31 mouse cellular contexts compared by ENCODE assay signal in genomic region chr10:51584378-51584777, GRCm38 (mm10). TPM values are rescaled to one million over a fixed set of nuclear protein-coding genes. Genes with fewer than 3 reads are reported as not detected.
DNase-seq lines count a peak whose midpoint lies in the region; ATAC-seq and TF ChIP-seq lines count a peak whose summit lies in the region.
"Had no signal": no experiment of that assay in that cellular context is flagged by ENCODE, and none has a peak within 500 bp of the region (broad histone marks: within the 10 kb centered on the region; RNA-seq: fewer than 3 reads in every experiment).

No protein-coding gene starts in this region.

- no peak overlapping the region for H3K4me3 ChIP-seq in lung, postnatal 0 days (ENCODE audit: low read depth, low read length)
- no peak overlapping the region for H3K4me3 ChIP-seq in lung, adult 2 months (replicated peaks; ENCODE audit: extremely low read depth, low read depth, low read length)
- H3K4me3 ChIP-seq in bone marrow macrophage, adult 2 months (ENCODE audit: insufficient read depth, low read length): no peak overlapping the region
- H3K4me3 ChIP-seq: embryonic facial prominence, embryonic 12.5 days; embryonic facial prominence, embryonic 15.5 days; heart, embryonic 12.5 days; heart, embryonic 15.5 days; hindbrain, embryonic 12.5 days; hindbrain, embryonic 15.5 days had no signal

- intact Hi-C loops in heart, postnatal 36 days (cut with DNase I): no loop called here

- no peak overlapping the region for H3K9ac ChIP-seq in lung, postnatal 0 days (replicated peaks; ENCODE audit: low read depth)
- H3K9ac ChIP-seq: embryonic facial prominence, embryonic 12.5 days; embryonic facial prominence, embryonic 15.5 days; forebrain, postnatal 0 days; heart, embryonic 12.5 days; heart, embryonic 15.5 days; hindbrain, embryonic 12.5 days; hindbrain, embryonic 15.5 days had no signal

- TF ChIP-seq EP300 in lung, postnatal 0 days (IDR thresholded peaks at IDR 0.05): no peak

- no peaks in the 10 kb centered on the region for H3K27me3 ChIP-seq in lung, postnatal 0 days (replicated peaks; ENCODE audit: insufficient read depth, low read length)
- H3K27me3 ChIP-seq: embryonic facial prominence, embryonic 12.5 days; embryonic facial prominence, embryonic 15.5 days; heart, embryonic 12.5 days; hindbrain, embryonic 15.5 days had no signal

- TF ChIP-seq POLR2A in lung, adult 2 months (IDR thresholded peaks at IDR 0.05; ENCODE audit: borderline replicate concordance, extremely low read depth, low read depth, low read length): no peak
- no peak for TF ChIP-seq POLR2A in bone marrow macrophage, adult 2 months (IDR thresholded peaks at IDR 0.05; ENCODE audit: borderline replicate concordance, low read depth, low read length)

- TF ChIP-seq CTCF in lung, postnatal 0 days (IDR thresholded peaks at IDR 0.05): no peak
- no peak for TF ChIP-seq CTCF in lung, adult 2 months (IDR thresholded peaks at IDR 0.05; ENCODE audit: insufficient read depth, low read length)
- TF ChIP-seq CTCF in bone marrow macrophage, adult 2 months (IDR thresholded peaks at IDR 0.05; ENCODE audit: low read depth, low read length): no peak

- no peaks in the 10 kb centered on the region for H3K36me3 ChIP-seq in lung, postnatal 0 days (ENCODE audit: insufficient read depth, low read length)
- H3K36me3 ChIP-seq: embryonic facial prominence, embryonic 12.5 days; embryonic facial prominence, embryonic 15.5 days; heart, embryonic 12.5 days; heart, embryonic 15.5 days; hindbrain, embryonic 12.5 days; hindbrain, embryonic 15.5 days had no signal

- H3K9me3 ChIP-seq in lung, postnatal 0 days (ENCODE audit: low read length): no peaks in the 10 kb centered on the region
- H3K9me3 ChIP-seq: embryonic facial prominence, embryonic 12.5 days; embryonic facial prominence, embryonic 15.5 days; heart, embryonic 12.5 days; heart, embryonic 15.5 days; hindbrain, embryonic 12.5 days; hindbrain, embryonic 15.5 days had no signal

- no peaks in the 10 kb centered on the region for H3K4me1 ChIP-seq in lung, postnatal 0 days (ENCODE audit: insufficient read depth, low read depth, low read length)
- no peaks in the 10 kb centered on the region for H3K4me1 ChIP-seq in lung, adult 2 months (ENCODE audit: control insufficient read depth, insufficient read depth, low read length)
- H3K4me1 ChIP-seq in bone marrow macrophage, adult 2 months (ENCODE audit: control insufficient read depth, insufficient read depth, low read length): peaks cover 12% of the 10 kb centered on the region
- H3K4me1 ChIP-seq: embryonic facial prominence, embryonic 12.5 days; embryonic facial prominence, embryonic 15.5 days; heart, embryonic 12.5 days; heart, embryonic 15.5 days; hindbrain, embryonic 12.5 days; hindbrain, embryonic 15.5 days had no signal

- no peak overlapping the region for H3K27ac ChIP-seq in lung, postnatal 0 days (ENCODE audit: low read length)
- H3K27ac ChIP-seq in bone marrow macrophage, adult 2 months (ENCODE audit: insufficient read depth, low read depth, low read length): peak overlapping the region; percentile 23
- H3K27ac ChIP-seq: embryonic facial prominence, embryonic 12.5 days; embryonic facial prominence, embryonic 15.5 days; heart, embryonic 15.5 days; hindbrain, embryonic 12.5 days; hindbrain, embryonic 15.5 days had no signal

- peak; percentile 17 for DNase-seq in lung, postnatal 0 days (ENCODE audit: low spot score)
- no peak for DNase-seq in lung, adult 2 months
- DNase-seq in 416B (ENCODE audit: low read depth): peak; percentile 8
- DNase-seq in right cerebral cortex, postnatal 10 days (ENCODE audit: low spot score in 2 of 2): no peak
- no peak for DNase-seq in heart, postnatal 36 days
- DNase-seq: adrenal gland, postnatal 10 days; adrenal gland, postnatal 36 days; cerebellum, adult 11 months; cerebellum, adult 2 months; cerebellum, adult 9-11 months; cerebellum, postnatal 25 days; forebrain, postnatal 0 days; gastrocnemius, postnatal 25 days; heart, postnatal 10 days; heart, postnatal 4 days had no signal

- peak; percentile 41 for ATAC-seq in lung, postnatal 0 days
- ATAC-seq: activated CD4-positive, CD25-positive, alpha-beta regulatory T cell, adult 4 months; forebrain, embryonic 14.5 days; forebrain, postnatal 0 days had no signal

- WGBS in lung, postnatal 0 days: 17% methylated on average over 1 of the region's 1 CpGs
- 14% methylated on average over 1 of the region's 1 CpGs for WGBS in lung, adult 2 months

- no peak overlapping the region for H3K4me2 ChIP-seq in lung, postnatal 0 days (replicated peaks; ENCODE audit: low read depth, low read length)
- H3K4me2 ChIP-seq: embryonic facial prominence, embryonic 12.5 days; embryonic facial prominence, embryonic 15.5 days; heart, embryonic 12.5 days; heart, embryonic 15.5 days; hindbrain, embryonic 12.5 days; hindbrain, embryonic 15.5 days had no signal

RNA-seq across cellular contexts. Expression of gene Fam162b, which starts 5.9 kb away (rescaled TPM):
- 45.3 and 48.3 TPM in 2 replicates for polyA plus RNA-seq in lung, postnatal 0 days (2015; fragmentation: Nextera tagmentation; extraction: Ambion mirVana)
- 11.4 and 26.2 TPM in 2 replicates for polyA plus RNA-seq in lung, adult 2 months (2012; rRNA removed)
- not detected in 2 replicates for polyA plus RNA-seq in bone marrow macrophage, adult 2 months (2012; ENCODE audit: insufficient read depth, insufficient read length, missing spikeins)
- not detected for total RNA-seq in heart, postnatal 36 days (2021)
- total RNA-seq: adrenal gland, postnatal 36 days; common myeloid progenitor, adult 5-6 weeks; ES-E14; gastrocnemius, adult 8-10 months; gastrocnemius, postnatal 25 days; heart, adult 18-20 months; heart, postnatal 10 days; heart, postnatal 4 days had no signal
- polyA plus RNA-seq: activated CD4-positive, CD25-positive, alpha-beta regulatory T cell, adult 4 months; cerebellum, adult 2 months; frontal cortex, adult 2 months; gonadal fat pad, adult 2 months; heart, embryonic 12.5 days had no signal

RNA-seq across cellular contexts. Expression of gene Gprc6a, which starts 46.9 kb away (rescaled TPM):
- 2.0 and 2.2 TPM in 2 replicates for polyA plus RNA-seq in lung, postnatal 0 days (2015; fragmentation: Nextera tagmentation; extraction: Ambion mirVana)
- 1.7 and 1.8 TPM in 2 replicates for polyA plus RNA-seq in lung, adult 2 months (2012; rRNA removed)
- not detected in 2 replicates for polyA plus RNA-seq in bone marrow macrophage, adult 2 months (2012; ENCODE audit: insufficient read depth, insufficient read length, missing spikeins)
- total RNA-seq in heart, postnatal 36 days (2021): not detected
- total RNA-seq: adrenal gland, postnatal 10 days; adrenal gland, postnatal 36 days; common myeloid progenitor, adult 5-6 weeks; ES-E14; forebrain, postnatal 0 days; gastrocnemius, adult 8-10 months; gastrocnemius, postnatal 25 days; heart, adult 18-20 months; heart, postnatal 10 days; heart, postnatal 4 days had no signal
- polyA plus RNA-seq: activated CD4-positive, CD25-positive, alpha-beta regulatory T cell, adult 4 months; cerebellum, adult 2 months; embryonic facial prominence, embryonic 12.5 days; embryonic facial prominence, embryonic 15.5 days; forebrain, embryonic 11.5 days; forebrain, embryonic 14.5 days; frontal cortex, adult 2 months; gonadal fat pad, adult 2 months; heart, embryonic 12.5 days; heart, embryonic 15.5 days; hindbrain, embryonic 12.5 days; hindbrain, embryonic 15.5 days had no signal

Comparison
In these comparisons a context has a peak if more than half of its experiments do, and no peak if none do; other contexts are left out.
1. DNase-seq: peak in lung, postnatal 0 days (single experiment) and 416B (single experiment); none in lung, adult 2 months (single experiment), right cerebral cortex, postnatal 10 days (0 of 2) and heart, postnatal 36 days (0 of 2).
2. RNA of gene Fam162b, which starts 5.9 kb away (polyA plus RNA-seq): 45.3 to 48.3 TPM in lung, postnatal 0 days and 11.4 to 26.2 TPM in lung, adult 2 months; not detected in bone marrow macrophage, adult 2 months; every median in the first group is over 10 times any median in the second.